Mouse (Mus musculus) stomach, postnatal 0 days (tissue): Measurements from ENCODE around the gene Fes.

ENCODE experiments used
- CTCF ChIP-seq: IDR thresholded peaks from 2 replicates; pipeline ENCODE4 v1.5.1; 2016; ENCODE audit warnings: antibody characterized with exemption, low read depth, mild to moderate bottlenecking, moderate library complexity
- EP300 ChIP-seq: optimal IDR thresholded peaks from 2 replicates; pipeline ENCODE3; 2016; ENCODE audit warnings: antibody characterized with exemption

GRCm38 (mm10) chr7:80386235-80386930 lies 1.4 kb downstream of the Fes start:
- TF ChIP-seq CTCF (peak; percentile 99), EP300 (no peak)
